Mouse (Mus musculus): Measurements from ENCODE around the gene Fer.

Gene Fer

GRCm38 (mm10) chr17:64086875-64087608 lies 224.2 kb downstream of the Fer start:
- DNase-seq (ENCODE audit: low spot score): no peak

DNA sequence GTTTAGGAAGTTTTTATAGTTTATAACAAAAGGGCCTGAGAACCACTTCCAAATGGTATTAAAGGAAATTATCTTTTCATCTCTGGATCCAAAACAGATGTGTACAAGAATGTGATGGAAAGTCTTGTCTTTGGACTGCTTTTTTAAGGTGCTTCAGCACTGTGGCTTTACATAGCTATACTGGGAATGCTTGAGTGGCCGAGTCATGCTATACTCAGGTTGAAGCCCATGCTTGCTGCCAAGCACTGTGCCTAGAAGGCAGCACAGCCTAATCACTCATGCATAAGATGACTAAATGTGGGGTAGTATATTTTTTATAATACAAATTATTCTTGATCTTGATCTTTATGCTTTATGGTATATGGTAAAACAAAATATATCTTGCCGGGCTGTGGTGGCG lies 225.0 kb downstream of the Fer start:
- no peak for DNase-seq (ENCODE audit: low spot score)

- no peak for DNase-seq (ENCODE audit: low spot score)
Measured at GRCm38 (mm10) chr17:64093716-64094115, 230.9 kb downstream of the Fer start.

- no peak for DNase-seq (ENCODE audit: low spot score)
Measured at GRCm38 (mm10) chr17:64096811-64097210, 233.9 kb downstream of the Fer start.

DNA sequence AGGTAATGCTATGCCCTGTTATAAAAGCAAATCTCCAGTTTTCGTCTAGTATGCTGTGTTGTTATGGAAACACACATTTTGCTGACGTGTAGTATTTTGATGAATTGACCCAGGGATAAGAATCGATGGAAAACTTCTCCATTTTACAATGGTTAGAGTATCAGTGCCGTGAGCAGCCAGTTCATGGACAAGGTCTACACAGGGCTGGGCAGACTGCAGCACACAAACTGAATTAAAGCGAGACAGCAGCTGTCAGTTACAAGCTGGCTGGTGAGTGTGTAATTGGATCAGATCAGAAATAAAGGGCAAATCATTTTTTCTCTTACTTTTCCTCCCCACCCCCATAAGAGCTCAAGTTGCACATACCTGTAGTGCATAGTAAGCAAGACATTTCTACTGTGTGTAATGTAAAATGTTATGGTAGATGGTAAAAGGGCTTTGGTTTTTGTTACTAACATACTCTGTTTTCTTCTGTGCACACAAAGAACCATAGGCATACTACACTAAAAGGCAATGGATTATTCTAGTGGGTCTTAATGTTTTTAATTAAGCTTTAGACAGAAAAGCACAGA lies 235.0 kb downstream of the Fer start:
- no peak for DNase-seq (ENCODE audit: low spot score)

DNA sequence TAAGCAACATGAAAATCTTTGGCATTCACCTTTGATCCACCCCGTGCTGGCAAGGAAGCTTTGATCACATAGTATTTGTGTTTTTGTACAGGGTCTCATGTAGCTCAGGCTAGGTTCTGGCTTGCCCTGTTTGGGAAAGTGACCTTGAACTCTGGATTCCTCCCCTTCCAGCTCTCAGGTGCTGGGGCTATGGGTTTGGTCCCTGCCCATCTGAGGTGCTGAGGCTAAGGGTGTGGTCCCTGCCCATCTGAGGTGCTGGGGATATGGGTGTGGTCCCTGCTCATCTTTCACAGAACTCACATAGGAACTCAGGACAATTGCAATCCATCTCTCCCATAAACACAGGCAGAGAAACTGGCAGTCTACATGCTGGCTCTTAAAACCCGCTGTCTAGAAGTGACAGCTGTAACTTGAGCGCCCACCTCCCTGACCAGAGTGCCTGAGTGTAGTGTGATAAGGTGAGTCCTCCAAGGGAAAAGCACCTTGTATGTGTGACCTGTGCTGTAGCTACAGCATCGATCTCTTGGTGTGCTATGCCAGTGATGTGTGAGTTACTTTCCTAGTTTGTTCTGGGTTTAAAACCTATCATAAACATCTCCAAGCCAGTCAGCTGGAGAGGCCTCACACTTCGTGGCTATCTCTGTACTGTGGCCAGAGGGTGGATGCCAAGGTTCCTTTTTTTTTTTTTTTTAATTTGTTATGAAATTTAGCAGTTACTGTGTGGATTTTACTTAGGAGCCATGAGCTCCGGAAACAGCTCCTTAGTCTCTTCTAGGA lies 236.7 kb downstream of the Fer start:
- DNase-seq (ENCODE audit: low spot score): no peak

- DNase-seq (ENCODE audit: low spot score): no peak
Measured at GRCm38 (mm10) chr17:64100172-64100510, 237.3 kb downstream of the Fer start.

DNA sequence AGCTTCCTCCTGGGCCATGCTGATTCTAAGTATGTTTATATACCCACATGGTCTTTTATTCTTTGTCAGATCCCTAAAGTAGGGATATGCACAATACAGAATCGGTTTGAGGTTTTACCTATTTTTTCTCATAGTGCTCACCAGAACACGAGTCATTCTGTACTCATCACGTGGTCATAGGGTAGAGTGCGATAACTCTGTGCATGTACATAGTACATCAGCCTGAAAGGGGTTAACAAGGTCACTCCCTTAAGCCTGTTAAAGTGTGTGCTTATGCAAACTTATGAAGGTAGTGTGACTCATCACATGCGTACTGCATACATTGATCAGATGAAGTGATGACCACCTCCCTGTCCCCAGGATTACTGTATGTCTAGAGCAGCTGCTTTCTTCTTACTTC lies 245.9 kb downstream of the Fer start:
- DNase-seq (ENCODE audit: low spot score): no peak

DNA sequence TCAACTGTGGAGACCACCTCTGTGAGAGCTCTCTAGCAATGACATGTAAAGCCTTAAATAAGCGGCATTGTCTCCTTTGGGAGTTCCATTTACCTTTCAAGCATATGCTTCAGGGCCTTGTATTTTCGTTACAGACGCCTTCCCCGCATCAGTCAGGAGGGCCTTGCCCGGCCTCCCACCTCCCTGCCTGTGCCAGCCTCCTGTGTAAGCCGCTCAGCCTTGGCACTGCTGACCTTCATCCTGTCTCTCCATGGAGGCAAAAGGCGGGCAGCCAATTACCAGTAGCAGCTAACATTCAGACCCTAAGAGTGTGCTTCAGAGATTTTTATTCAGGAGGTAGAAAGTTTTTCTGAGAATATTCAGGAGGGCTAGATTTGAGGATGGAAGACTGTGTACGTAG lies 247.0 kb downstream of the Fer start:
- no peak for DNase-seq (ENCODE audit: low spot score)

- DNase-seq (ENCODE audit: low spot score): no peak
Measured at GRCm38 (mm10) chr17:64113625-64114024, 250.8 kb downstream of the Fer start.

DNA sequence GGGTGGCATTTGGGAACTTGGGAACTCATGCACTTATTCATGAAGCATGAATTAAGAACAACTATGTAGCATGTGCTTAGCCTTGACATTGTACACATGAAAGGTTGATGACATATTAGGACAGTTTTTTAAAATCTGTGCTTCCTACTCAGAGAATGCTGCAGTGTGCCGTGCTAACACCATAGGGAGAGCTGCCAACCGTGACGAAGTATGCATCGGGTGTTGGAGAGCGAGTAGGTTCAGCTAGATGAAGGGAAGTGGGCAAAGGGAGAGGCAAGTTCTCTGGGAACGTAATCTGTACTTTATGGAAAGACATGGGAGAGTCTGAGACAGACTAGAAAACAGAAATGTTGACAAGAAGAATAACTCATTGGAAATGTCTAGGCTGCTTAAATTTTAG lies 253.9 kb downstream of the Fer start:
- no peak for DNase-seq (ENCODE audit: low spot score)

DNA sequence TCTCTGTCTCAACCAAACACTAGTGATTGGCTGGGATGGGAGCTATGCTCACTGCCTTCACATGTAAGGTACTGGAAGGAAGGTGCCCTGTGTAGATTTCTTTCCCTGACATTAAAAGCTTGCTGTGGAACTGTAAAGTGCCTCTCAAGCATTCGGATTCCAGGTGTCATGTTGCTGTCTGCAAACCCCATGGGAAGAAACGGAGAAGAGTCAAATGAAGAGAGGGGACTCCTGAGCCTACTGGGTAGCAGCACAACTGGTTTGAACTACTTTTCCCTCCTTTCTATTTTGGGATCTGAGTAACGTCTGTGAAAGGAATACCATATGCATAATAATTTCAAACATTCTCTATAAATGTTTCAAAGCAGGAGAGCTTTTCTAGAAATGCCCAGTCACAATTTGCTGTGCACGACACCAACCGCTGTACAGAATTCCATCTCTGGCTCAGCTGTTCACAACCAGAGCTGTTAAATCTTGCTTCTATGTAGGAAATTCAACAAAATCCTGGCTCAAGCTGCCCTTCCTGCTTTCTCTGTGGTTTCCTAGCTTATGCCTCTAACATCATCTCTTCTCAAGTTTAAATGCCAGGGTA lies 256.9 kb downstream of the Fer start:
- no peak for DNase-seq (ENCODE audit: low spot score)

- no peak for DNase-seq (ENCODE audit: low spot score)
Measured at GRCm38 (mm10) chr17:64122556-64122955, 259.7 kb downstream of the Fer start.

DNA sequence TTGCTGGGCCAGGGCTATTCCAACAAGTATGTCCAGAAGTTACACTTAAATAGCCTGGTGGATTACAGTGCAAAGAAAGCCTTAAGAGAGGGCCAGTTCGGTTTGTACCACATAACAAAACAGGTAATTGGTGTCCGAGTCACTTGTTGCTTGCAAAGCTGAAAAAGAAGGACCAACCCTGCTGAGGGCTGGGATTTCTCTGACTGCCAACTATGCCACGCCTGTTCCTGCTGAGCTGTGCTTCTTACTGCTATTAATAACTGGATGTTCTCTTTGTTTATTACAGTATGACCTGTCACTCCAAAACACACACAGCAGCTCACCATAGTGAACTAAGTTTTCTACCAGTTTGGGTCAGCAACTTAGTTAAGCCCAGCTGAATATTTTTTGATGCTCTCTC lies 260.9 kb downstream of the Fer start:
- DNase-seq (ENCODE audit: low spot score): no peak

GRCm38 (mm10) chr17:64126904-64127303 lies 264.0 kb downstream of the Fer start:
- DNase-seq (ENCODE audit: low spot score): no peak

DNA sequence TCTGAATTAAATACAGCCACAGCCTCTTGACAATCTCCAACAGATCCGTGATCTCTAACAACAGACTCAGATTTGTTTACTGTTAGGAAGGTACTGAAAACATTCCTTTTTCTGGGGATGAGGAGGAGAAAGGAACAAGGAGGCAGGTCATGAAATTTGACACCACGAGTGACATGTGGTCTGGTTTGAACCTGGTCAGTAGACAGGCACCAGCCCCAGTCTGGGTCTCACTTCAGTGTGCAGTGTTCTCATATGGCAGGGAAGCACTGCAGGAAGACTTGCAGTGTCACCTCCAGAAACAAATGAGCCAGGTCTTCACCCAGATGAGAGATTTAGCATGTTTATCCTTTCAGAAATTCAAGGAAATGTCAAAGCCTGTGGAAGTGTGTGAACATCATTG lies 266.9 kb downstream of the Fer start:
- no peak for DNase-seq (ENCODE audit: low spot score)

GRCm38 (mm10) chr17:64130356-64130755 lies 267.5 kb downstream of the Fer start:
- DNase-seq (ENCODE audit: low spot score): no peak

DNA sequence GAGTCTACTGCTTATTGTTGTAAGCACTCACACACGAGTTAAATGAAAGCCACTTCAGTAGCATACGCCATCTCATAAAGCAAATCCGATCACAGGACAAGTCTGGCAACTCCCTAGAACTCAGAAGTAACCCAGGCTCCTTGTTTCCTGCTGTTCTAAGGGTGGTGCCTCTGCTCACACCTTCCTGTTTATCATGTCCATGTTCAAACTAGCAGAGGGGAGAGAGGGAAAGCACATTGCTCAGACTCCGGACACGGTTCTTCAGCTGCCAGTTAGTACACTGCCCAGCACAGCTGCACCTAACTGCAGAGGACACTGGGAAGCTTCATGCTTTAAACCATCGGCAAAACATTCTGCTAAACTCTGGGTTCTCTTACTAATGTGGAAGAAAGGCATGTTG lies 269.3 kb downstream of the Fer start:
- no peak for DNase-seq (ENCODE audit: low spot score)

DNA sequence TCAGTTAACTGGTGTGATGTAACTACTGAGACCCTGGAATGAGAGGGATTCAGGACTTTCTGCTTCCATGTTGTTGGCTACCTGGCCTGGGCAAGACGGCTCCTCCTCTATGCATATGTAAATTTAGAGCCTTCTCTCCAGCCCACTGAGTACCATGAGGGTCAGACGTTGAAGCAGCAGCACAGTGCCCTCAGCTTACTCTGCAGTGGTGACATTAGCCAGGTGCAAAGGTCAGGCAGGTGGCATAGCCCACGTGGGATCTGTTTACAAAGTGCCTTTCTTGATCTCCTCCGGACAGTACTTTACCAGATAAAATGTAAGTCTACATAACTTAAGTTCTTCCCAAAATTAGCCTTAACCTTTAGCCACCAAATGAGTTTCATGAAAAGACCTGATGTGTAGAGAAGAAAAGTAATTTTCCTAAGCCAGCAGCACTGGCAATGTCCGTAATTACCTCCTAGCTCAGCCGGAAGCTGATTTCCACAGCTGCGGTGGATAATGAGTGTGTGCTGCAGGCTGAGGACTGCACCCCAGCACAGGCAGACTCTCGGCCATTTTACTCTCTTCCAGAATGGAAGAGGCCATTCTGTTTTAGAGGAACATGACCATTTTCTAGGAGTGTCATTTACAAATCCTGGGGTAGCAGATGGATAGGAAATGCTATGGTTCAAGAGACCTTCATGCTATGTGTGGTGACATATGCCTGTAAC lies 273.2 kb downstream of the Fer start:
- no peak for DNase-seq (ENCODE audit: low spot score)

GRCm38 (mm10) chr17:64138036-64138717 lies 275.3 kb downstream of the Fer start:
- DNase-seq (ENCODE audit: low spot score): no peak

DNA sequence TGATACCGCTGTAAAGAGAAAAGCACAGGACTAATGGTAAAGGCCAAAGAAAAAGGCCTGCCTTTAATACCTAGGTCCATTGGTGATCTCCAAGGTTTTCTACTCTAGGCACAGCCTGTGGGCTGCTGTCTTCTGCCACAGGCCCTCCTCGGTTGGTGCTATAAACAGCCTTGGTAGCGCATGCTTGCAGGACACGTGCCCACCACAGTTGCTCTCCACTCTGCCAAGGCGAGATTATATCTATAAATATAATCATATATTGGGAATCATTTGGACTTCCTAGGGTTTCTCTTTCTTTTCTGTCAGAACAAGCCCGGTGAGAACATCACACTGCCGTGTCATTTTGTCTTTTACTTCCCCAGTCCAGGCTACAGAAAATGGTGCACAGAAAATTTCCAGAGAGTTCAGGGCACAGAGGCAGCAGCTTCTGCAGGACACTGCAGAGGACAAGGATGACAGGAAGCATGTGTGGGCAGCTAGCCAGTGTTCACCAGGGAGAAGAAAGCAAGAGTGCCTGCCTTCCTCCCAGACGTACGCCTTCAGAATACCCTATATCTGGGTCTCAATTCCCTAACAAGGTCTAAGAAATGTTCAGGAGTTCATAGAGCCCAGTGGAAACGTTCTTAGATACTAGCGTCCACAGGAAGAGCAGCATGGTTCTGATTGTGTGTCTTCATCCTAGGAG lies 276.5 kb downstream of the Fer start:
- DNase-seq (ENCODE audit: low spot score): no peak
